Comparison of ENCODE assay signal across 13 mouse cellular contexts in the genomic region with DNA sequence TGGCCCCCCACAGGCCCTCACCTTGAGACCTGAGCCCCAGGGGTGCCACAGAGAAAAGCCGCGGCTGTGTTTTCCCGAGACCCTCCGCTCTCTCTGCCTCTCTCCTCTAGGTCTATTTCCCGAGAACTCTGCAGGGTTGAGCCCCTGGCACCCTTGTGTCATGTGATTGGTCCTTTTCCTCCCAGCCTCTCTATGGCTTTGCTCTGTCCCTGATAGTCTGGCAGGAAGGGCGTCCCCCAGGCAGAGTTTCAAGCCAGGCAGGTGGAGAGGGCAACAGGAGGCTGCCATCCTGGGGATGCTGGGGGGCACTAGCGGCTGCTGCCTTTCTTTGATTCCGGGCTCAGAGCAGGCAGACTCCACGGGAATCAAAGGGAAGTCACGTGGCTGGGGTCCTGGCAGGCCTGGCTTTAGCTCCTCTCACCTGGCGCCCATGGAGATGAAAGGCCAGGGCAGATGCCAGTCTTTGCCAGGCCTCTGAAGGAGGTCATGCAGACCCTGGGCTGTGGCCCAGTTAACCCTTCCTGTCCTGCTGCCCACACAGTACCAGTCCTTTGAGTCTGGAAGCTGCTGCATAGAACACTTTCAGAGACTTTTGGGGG. TPM values are rescaled to one million over a fixed set of nuclear protein-coding genes. Genes with fewer than 3 reads are reported as not detected.
DNase-seq lines count a peak whose midpoint lies in the region; ATAC-seq and TF ChIP-seq lines count a peak whose summit lies in the region.
"Had no signal": no experiment of that assay in that cellular context is flagged by ENCODE, and none has a peak within 500 bp of the region (broad histone marks: within the 10 kb centered on the region; RNA-seq: fewer than 3 reads in every experiment).

No protein-coding gene starts in this region.

- ATAC-seq in forebrain, embryonic 13.5 days = no peak
- ATAC-seq: intestine, embryonic 15.5 days had no signal

- peaks cover 71% of the 10 kb centered on the region for H3K27me3 ChIP-seq in E14TG2a.4 (ENCODE audit: insufficient read depth, low read length)
- peaks cover 91% of the 10 kb centered on the region for H3K27me3 ChIP-seq in forebrain, embryonic 13.5 days
- peaks cover 100% of the 10 kb centered on the region for H3K27me3 ChIP-seq in limb, embryonic 10.5 days (ENCODE audit: low read depth, poor library complexity, severe bottlenecking)

- WGBS in forebrain, embryonic 13.5 days = 3% methylated on average over 11 of the region's 11 CpGs
- 4% methylated on average over 11 of the region's 11 CpGs for WGBS in limb, embryonic 10.5 days

- H3K4me1 ChIP-seq in E14TG2a.4 (replicated peaks; ENCODE audit: low read depth, low read length) = peaks cover 26% of the 10 kb centered on the region
- H3K4me1 ChIP-seq in forebrain, embryonic 13.5 days = peaks cover 36% of the 10 kb centered on the region
- peaks cover 46% of the 10 kb centered on the region for H3K4me1 ChIP-seq in limb, embryonic 10.5 days
- H3K4me1 ChIP-seq: heart, embryonic 12.5 days; intestine, embryonic 15.5 days had no signal

- no peaks in the 10 kb centered on the region for H3K36me3 ChIP-seq in E14TG2a.4 (ENCODE audit: insufficient read depth, low read length)
- no peaks in the 10 kb centered on the region for H3K36me3 ChIP-seq in forebrain, embryonic 13.5 days (ENCODE audit: poor library complexity, severe bottlenecking)
- no peaks in the 10 kb centered on the region for H3K36me3 ChIP-seq in limb, embryonic 10.5 days
- H3K36me3 ChIP-seq: heart, embryonic 12.5 days; intestine, embryonic 15.5 days had no signal

- peak; percentile 74 to 78 for DNase-seq in cerebellum, adult 18-20 months
- no peak for DNase-seq in limb, embryonic 10.5 days (ENCODE audit: low spot score)
- DNase-seq in thymus, postnatal 10 days (ENCODE audit: low spot score in 2 of 2) = no peak
- DNase-seq in layer of hippocampus, adult 18-20 months (ENCODE audit: low spot score in 2 of 2) = no peak
- no peak for DNase-seq in urinary bladder, postnatal 4 days (ENCODE audit: low spot score in 2 of 2)
- DNase-seq in heart, postnatal 36 days = no peak
- DNase-seq: kidney, postnatal 36 days; thymus, postnatal 25 days had no signal

- intact Hi-C loops in heart, postnatal 36 days (cut with DNase I) = no loop called here

- TF ChIP-seq CTCF in E14TG2a.4 (conservative IDR thresholded peaks at IDR 0.05; ENCODE audit: low read length) = no peak

- 0 out of 2 replicates have a peak, but pooled peaks cover 3% of the 10 kb centered on the region for H3K9me3 ChIP-seq in E14TG2a.4 (ENCODE audit: low read length)
- H3K9me3 ChIP-seq in forebrain, embryonic 13.5 days (replicated peaks) = no peaks in the 10 kb centered on the region
- H3K9me3 ChIP-seq in limb, embryonic 10.5 days (replicated peaks) = no peaks in the 10 kb centered on the region
- H3K9me3 ChIP-seq: heart, embryonic 12.5 days; intestine, embryonic 15.5 days had no signal

- 0 out of 2 replicates have a peak overlapping the region, but pooled peaks have one; percentile 26 for H3K9ac ChIP-seq in forebrain, embryonic 13.5 days
- H3K9ac ChIP-seq: heart, embryonic 12.5 days; intestine, embryonic 15.5 days had no signal

- H3K4me3 ChIP-seq in E14TG2a.4 (replicated peaks; ENCODE audit: low read length) = 0 out of 2 replicates have a peak overlapping the region, but pooled peaks have one; percentile 7
- no peak overlapping the region for H3K4me3 ChIP-seq in forebrain, embryonic 13.5 days
- H3K4me3 ChIP-seq in limb, embryonic 10.5 days = peak overlapping the region; percentile 33; the same call in 1 of the 2 replicates
- H3K4me3 ChIP-seq: heart, embryonic 12.5 days; intestine, embryonic 15.5 days had no signal

- H3K27ac ChIP-seq in forebrain, embryonic 13.5 days = no peak overlapping the region; the same call in 1 of the 2 replicates
- H3K27ac ChIP-seq in limb, embryonic 10.5 days = no peak overlapping the region
- H3K27ac ChIP-seq: intestine, embryonic 15.5 days had no signal

- peak overlapping the region; percentile 34 for H3K4me2 ChIP-seq in forebrain, embryonic 13.5 days
- H3K4me2 ChIP-seq: heart, embryonic 12.5 days; intestine, embryonic 15.5 days had no signal

RNA-seq across cellular contexts. Expression of a gene that starts 8.6 kb away (rescaled TPM):
- 5.0 and 6.2 TPM in 2 replicates for polyA plus RNA-seq in forebrain, embryonic 13.5 days (2015; fragmentation: Nextera tagmentation; extraction: Ambion mirVana)
- polyA plus RNA-seq in limb, embryonic 10.5 days (2016; fragmentation: Nextera tagmentation; extraction: Ambion mirVana) = 0.46 and 0.94 TPM in 2 replicates
- total RNA-seq in layer of hippocampus, adult 18-20 months (2021) = 10 to 100 TPM; 14.3 to 23.1 TPM
- under 1 TPM; 0.43 to 0.50 TPM for total RNA-seq in heart, postnatal 36 days (2021)
- polyA plus RNA-seq: heart, embryonic 12.5 days; liver, embryonic 16.5 days had no signal

RNA-seq across cellular contexts. Expression of a gene that starts 44.4 kb away (rescaled TPM):
- polyA plus RNA-seq in forebrain, embryonic 13.5 days (2015; fragmentation: Nextera tagmentation; extraction: Ambion mirVana) = 63.8 and 67.2 TPM in 2 replicates
- polyA plus RNA-seq in limb, embryonic 10.5 days (2016; fragmentation: Nextera tagmentation; extraction: Ambion mirVana) = 61.3 and 65.5 TPM in 2 replicates
- 100 to 1,000 TPM in 1 of 2 experiments, 10 to 100 TPM in 1; 96.3 to 101 TPM for total RNA-seq in layer of hippocampus, adult 18-20 months (2021)
- total RNA-seq in heart, postnatal 36 days (2021) = 10 to 100 TPM; 17.2 to 18.3 TPM

Comparison
In these comparisons a context has a peak if more than half of its experiments do, and no peak if none do; other contexts are left out.
1. DNase-seq: peak in cerebellum, adult 18-20 months (2 of 2); none in limb, embryonic 10.5 days (single experiment), thymus, postnatal 10 days (0 of 2), layer of hippocampus, adult 18-20 months (0 of 2), urinary bladder, postnatal 4 days (0 of 2) and heart, postnatal 36 days (0 of 2).
2. RNA of a gene that starts 8.6 kb away (total RNA-seq): 14.3 to 23.1 TPM in layer of hippocampus, adult 18-20 months; 0.43 to 0.50 TPM in heart, postnatal 36 days; every median in the first group is over 10 times any median in the second.
3. RNA of a gene that starts 44.4 kb away (total RNA-seq): 96.3 to 101 TPM in layer of hippocampus, adult 18-20 months; 17.2 to 18.3 TPM in heart, postnatal 36 days; every median in the first group is over 4 times any median in the second.